Mouse (Mus musculus): ENCODE results near the gene Lztr1. TPM values are rescaled to one million over a fixed set of nuclear protein-coding genes. Genes with fewer than 3 reads are reported as not detected.

Gene Lztr1
- polyA plus RNA-seq (2012): 38.5 and 42.1 TPM in 2 replicates

GRCm38 (mm10) chr16:17508546-17509239, at the start of gene Lztr1:
Lztr1 (plus strand) TSS chr16:17508688.

GRCm38 (mm10) chr16:17489469-17490111, 18.9 kb upstream of the Lztr1 start, which contains the start of gene Aifm3:
Aifm3 (plus strand) TSS chr16:17489611.

GRCm38 (mm10) chr16:17530640-17531288, 22.3 kb downstream of the Lztr1 start, which contains the start of gene Thap7:
Thap7 (minus strand) TSS chr16:17531136.

GRCm38 (mm10) chr16:17561128-17561750, 52.8 kb downstream of the Lztr1 start, which contains the start of gene Lrrc74b:
Lrrc74b (minus strand) TSS chr16:17561247.

GRCm38 (mm10) chr16:17561751-17562208, 53.3 kb downstream of the Lztr1 start, which contains the start of gene P2rx6:
P2rx6 (plus strand) TSS chr16:17561885.

Other genes starting within 250 kb of the Lztr1 start
- 18.3 and 31.9 TPM in 2 replicates for gene Tmem191c, start 232.6 kb upstream of the Lztr1 start, polyA plus RNA-seq (2012)
- not detected in 2 replicates for gene Serpind1, start 177.3 kb upstream of the Lztr1 start, polyA plus RNA-seq (2012)
- 3.4 and 4.4 TPM in 2 replicates for gene Snap29, start 102.7 kb upstream of the Lztr1 start, polyA plus RNA-seq (2012)
- gene Pi4ka, start 102.4 kb upstream of the Lztr1 start, polyA plus RNA-seq (2012): 25.8 and 26.5 TPM in 2 replicates
- 23.0 and 23.5 TPM in 2 replicates for gene Crkl, start 56.7 kb upstream of the Lztr1 start, polyA plus RNA-seq (2012)
- gene Aifm3, start 19.1 kb upstream of the Lztr1 start, polyA plus RNA-seq (2012): 0.02 and 0.09 TPM in 2 replicates
- 117 and 148 TPM in 2 replicates for gene Thap7, start 22.4 kb downstream of the Lztr1 start, polyA plus RNA-seq (2012)
- gene Lrrc74b, start 52.6 kb downstream of the Lztr1 start, polyA plus RNA-seq (2012): not detected in 2 replicates
- 0.03 TPM in 1 of 2 replicates, not detected in the other for gene P2rx6, start 53.2 kb downstream of the Lztr1 start, polyA plus RNA-seq (2012)
- gene Slc7a4, start 74.5 kb downstream of the Lztr1 start, polyA plus RNA-seq (2012): 2.7 and 3.6 TPM in 2 replicates
- gene Smpd4, start 110.7 kb downstream of the Lztr1 start, polyA plus RNA-seq (2012): 17.5 and 23.1 TPM in 2 replicates
- 2.5 and 3.0 TPM in 2 replicates for gene Ccdc74a, start 137.8 kb downstream of the Lztr1 start, polyA plus RNA-seq (2012)
- 181 and 185 TPM in 2 replicates for gene Med15, start 224.2 kb downstream of the Lztr1 start, polyA plus RNA-seq (2012)

Data from megakaryocyte-erythroid progenitor cell, adult 5 weeks (primary cell).